Mouse (Mus musculus) CH12.LX (cell line): ENCODE data around the gene Shc2. TPM values are rescaled to one million over a fixed set of nuclear protein-coding genes. Genes with fewer than 3 reads are reported as not detected.
A peak's percentile ranks its signal among the peaks of the same experiment; 100 is the strongest.

Source experiments
- DNase-seq: peaks from one replicate; pipeline ENCODE4 v3.0.0-alpha.2; 2013; ENCODE audit errors: extremely low read depth
- H3K27ac ChIP-seq: 2 replicates; pipeline ENCODE4 v1.5.1; 2012; ENCODE audit warnings: low read depth, mild to moderate bottlenecking, control low read depth, moderate library complexity; ENCODE audit not compliant: insufficient read depth
- H3K27me3 ChIP-seq: replicated peaks from 2 replicates; pipeline ENCODE3; 2012; ENCODE audit warnings: inconsistent platforms
- H3K36me3 ChIP-seq, 2 experiments: replicated peaks in 1 of 2; 2 replicates each; pipeline versions ENCODE3 to v1.6.1; 2012; ENCODE audit warnings: inconsistent platforms in 1 of 2, low read length in 1 of 2, mild to moderate bottlenecking in 1 of 2, mixed read lengths in 1 of 2, moderate library complexity in 1 of 2; ENCODE audit not compliant: control insufficient read depth in 1 of 2, insufficient read depth in 1 of 2
- H3K4me1 ChIP-seq, 2 experiments: 2 replicates each; pipeline ENCODE4 v1.6.1; 2012; ENCODE audit warnings: inconsistent platforms in 1 of 2, moderate library complexity in 1 of 2; ENCODE audit not compliant: insufficient read depth in 2 of 2, control insufficient read depth in 1 of 2
- H3K4me2 ChIP-seq: 2 replicates; pipeline ENCODE4 v1.6.1; 2012; ENCODE audit warnings: low read depth, mild to moderate bottlenecking, control low read depth; ENCODE audit not compliant: poor library complexity, insufficient read depth, severe bottlenecking
- H3K4me3 ChIP-seq, 3 experiments: fragments of 150-350 bp in 1 of 3; sonication (generic) in 1 of 3; replicated peaks in 1 of 3; 2 replicates each; pipeline versions ENCODE3 to v1.5.1; 2011 to 2012; ENCODE audit warnings: low read depth in 2 of 3, low read length in 2 of 3, mild to moderate bottlenecking in 2 of 3, moderate library complexity in 2 of 3, control low read depth in 1 of 3, improper control_type of control experiment in 1 of 3, inconsistent platforms in 1 of 3, mixed read lengths in 1 of 3; ENCODE audit not compliant: poor library complexity in 1 of 3
- H3K79me2 ChIP-seq: replicated peaks from 2 replicates; pipeline ENCODE4 v1.6.1; 2012; ENCODE audit warnings: mild to moderate bottlenecking, moderate library complexity; ENCODE audit not compliant: control insufficient read depth, poor library complexity, insufficient read depth, severe bottlenecking; ENCODE audit errors: extremely low read depth
- H3K9ac ChIP-seq: 2 replicates; pipeline ENCODE4 v1.6.1; 2012; ENCODE audit warnings: low read depth, mild to moderate bottlenecking, control low read depth, moderate library complexity; ENCODE audit not compliant: insufficient read depth
- H3K9me3 ChIP-seq: replicated peaks from 2 replicates; pipeline ENCODE3; 2012; ENCODE audit warnings: low read length, inconsistent platforms, mixed read lengths
- BHLHE40 ChIP-seq: IDR thresholded peaks from 2 replicates; pipeline ENCODE4 v1.6.1; 2011; ENCODE audit warnings: mild to moderate bottlenecking, low read depth, low read length, improper control_type of control experiment
- CHD2 ChIP-seq: IDR thresholded peaks from 2 replicates; pipeline ENCODE4 v1.6.1; 2011; ENCODE audit warnings: low read length, improper control_type of control experiment
- CTCF ChIP-seq, 2 experiments: IDR thresholded peaks in 1 of 2; conservative IDR thresholded peaks in 1 of 2; 2 replicates each; pipeline ENCODE4 v1.5.1; 2011 to 2012; ENCODE audit warnings: low read depth in 2 of 2, low read length in 2 of 2, improper control_type of control experiment in 1 of 2, inconsistent platforms in 1 of 2, mild to moderate bottlenecking in 1 of 2, moderate library complexity in 1 of 2
- E2F4 ChIP-seq: IDR thresholded peaks from 2 replicates; pipeline ENCODE4 v1.6.1; 2011; ENCODE audit warnings: low read depth, low read length, improper control_type of control experiment; ENCODE audit not compliant: insufficient replicate concordance
- GABPA ChIP-seq: IDR thresholded peaks from 2 replicates; pipeline ENCODE4 v1.6.1; 2012; ENCODE audit warnings: low read depth, low read length, improper control_type of control experiment, inconsistent platforms; ENCODE audit not compliant: insufficient replicate concordance
- IRF4 ChIP-seq: IDR thresholded peaks from 2 replicates; pipeline ENCODE4 v1.6.1; 2014; ENCODE audit warnings: low read depth, mild to moderate bottlenecking, inconsistent platforms, low read length, improper control_type of control experiment
- MEF2A ChIP-seq: IDR thresholded peaks from 2 replicates; pipeline ENCODE4 v1.6.1; 2014; ENCODE audit warnings: low read depth, mild to moderate bottlenecking, inconsistent platforms, low read length, improper control_type of control experiment, borderline replicate concordance
- PAX5 ChIP-seq: IDR thresholded peaks from 2 replicates; pipeline ENCODE4 v1.6.1; 2012; ENCODE audit warnings: low read length, inconsistent platforms, mixed read lengths
- POLR2A ChIP-seq: IDR thresholded peaks from 2 replicates; pipeline ENCODE4 v1.6.1; 2011; ENCODE audit warnings: low read depth, mild to moderate bottlenecking, improper control_type of control experiment, low read length
- RAD21 ChIP-seq: IDR thresholded peaks from 2 replicates; pipeline ENCODE4 v1.6.1; 2011; ENCODE audit warnings: low read depth, mild to moderate bottlenecking, low read length, improper control_type of control experiment, moderate library complexity
- SIN3A ChIP-seq: IDR thresholded peaks from 2 replicates; pipeline ENCODE4 v1.6.1; 2012; ENCODE audit warnings: low read length, improper control_type of control experiment, inconsistent platforms
- SMC3 ChIP-seq: IDR thresholded peaks from 2 replicates; pipeline ENCODE4 v1.6.1; 2011; ENCODE audit warnings: low read depth, low read length, improper control_type of control experiment
- UBTF ChIP-seq: IDR thresholded peaks from 2 replicates; pipeline ENCODE4 v1.6.1; 2012; ENCODE audit warnings: low read depth, mild to moderate bottlenecking, inconsistent platforms, low read length, improper control_type of control experiment, moderate library complexity
- USF1 ChIP-seq: IDR thresholded peaks from 2 replicates; pipeline ENCODE4 v1.6.1; 2014; ENCODE audit warnings: low read depth, mild to moderate bottlenecking, inconsistent platforms, low read length, improper control_type of control experiment
- ZMIZ1 ChIP-seq: IDR thresholded peaks from 2 replicates; pipeline ENCODE4 v1.6.1; 2012; ENCODE audit warnings: low read depth, mild to moderate bottlenecking, inconsistent platforms, low read length, improper control_type of control experiment
- dilution Hi-C: fragments of 300-500 bp; cut with MboI; formaldehyde crosslinking; loops from 2 replicates; pipeline ENCODE4 v1.14.3; 2020; ENCODE audit warnings: low sequenced_read_pairs; ENCODE audit not compliant: extremely low pct_unique_long_range_greater_than_20kb, extremely low pct_ligation_motif_present
- in situ Hi-C: fragments of 300-500 bp; cut with MboI; formaldehyde crosslinking; loops from 3 replicates; pipeline ENCODE4 v1.14.3; 2019; ENCODE audit warnings: low sequenced_read_pairs, low pct_ligation_motif_present, low pct_unique_long_range_greater_than_20kb, mixed read lengths
- polyA plus RNA-seq: library from polyadenylated mRNA; unstranded; fragments of >175 nt; gene quantifications from 2 replicates; pipeline ENCODE4 v1.2.1, GENCODE M21; 2012; ENCODE audit warnings: low read depth; ENCODE audit not compliant: insufficient read length
- total RNA-seq, 2 experiments: library from RNA; depleted of rRNA; stranded (reverse); fragments of 300-350 nt in 1 of 2; fragments of >200 nt in 1 of 2; gene quantifications; 2 replicates each; pipeline ENCODE4 v1.2.3; 2012 to 2014

Gene Shc2
- total and polyA plus RNA-seq, 3 experiments = not detected

GRCm38 (mm10) chr10:79580811-79581210, 56.9 kb downstream of the Shc2 start:
- Histone ChIP-seq H3K9me3 (peaks cover 2% of the 10 kb centered on the region), H3K4me3 (no peak overlapping the region), H3K4me1 (peaks cover 4 to 15% of the 10 kb centered on the region in 2 experiments; a peak in 3 of 4 replicates), H3K36me3 (no peaks in the 10 kb centered on the region), H3K4me2 (no peak overlapping the region), H3K9ac (no peak overlapping the region), H3K27ac (no peak overlapping the region), H3K79me2 (no peaks in the 10 kb centered on the region), H3K27me3 (peaks cover 39% of the 10 kb centered on the region)
- TF ChIP-seq RAD21 (peak; percentile 58), UBTF (no peak), POLR2A (no peak), SMC3 (peak; percentile 35), CTCF (conservative IDR thresholded peaks at IDR 0.05 in 1 of 2, IDR thresholded peaks at IDR 0.05 in 1 of 2; ENCODE audit: low read depth in 2 of 2, low read length in 2 of 2) (peak; percentile 54 to 69)
- dilution Hi-C loops (no loop called here), in situ Hi-C loops (no loop called here)
- peak; percentile 58 for DNase-seq

GRCm38 (mm10) chr10:79580356-79580755, 57.4 kb downstream of the Shc2 start:
- no peak overlapping the region for H3K4me3 ChIP-seq
- no peaks in the 10 kb centered on the region for H3K79me2 ChIP-seq
- H3K9ac ChIP-seq = no peak overlapping the region
- dilution Hi-C loops = no loop called here
- peaks cover 2% of the 10 kb centered on the region for H3K9me3 ChIP-seq
- H3K27me3 ChIP-seq = peaks cover 44% of the 10 kb centered on the region
- H3K4me2 ChIP-seq = no peak overlapping the region
- H3K4me1 ChIP-seq = peaks cover 4 to 15% of the 10 kb centered on the region in 2 experiments; a peak in 3 of 4 replicates
- H3K27ac ChIP-seq = no peak overlapping the region
- DNase-seq = no peak
- TF ChIP-seq SMC3 = no peak
- no peak for TF ChIP-seq RAD21
- no peak for TF ChIP-seq BHLHE40
- TF ChIP-seq UBTF = no peak
- no peak for TF ChIP-seq CHD2
- no peaks in the 10 kb centered on the region for H3K36me3 ChIP-seq
- in situ Hi-C loops = no loop called here

GRCm38 (mm10) chr10:79579781-79580180, 57.9 kb downstream of the Shc2 start:
- no peaks in the 10 kb centered on the region for H3K36me3 ChIP-seq
- H3K27ac ChIP-seq = no peak overlapping the region
- H3K79me2 ChIP-seq = no peaks in the 10 kb centered on the region
- peaks cover 4 to 10% of the 10 kb centered on the region in 2 experiments; a peak in 3 of 4 replicates for H3K4me1 ChIP-seq
- in situ Hi-C loops = no loop called here
- TF ChIP-seq USF1 = no peak
- TF ChIP-seq MEF2A = no peak
- no peak for TF ChIP-seq E2F4
- no peak for TF ChIP-seq IRF4
- no peak for TF ChIP-seq ZMIZ1
- TF ChIP-seq PAX5 = no peak
- no peak for TF ChIP-seq GABPA
- no peak for TF ChIP-seq SIN3A
- TF ChIP-seq, all 38 proteins: peak for 0
- Histone ChIP-seq H3K9me3 (peaks cover 2% of the 10 kb centered on the region), H3K4me3 (no peak overlapping the region), H3K27me3 (peaks cover 45% of the 10 kb centered on the region), H3K9ac (no peak overlapping the region), H3K4me2 (no peak overlapping the region)
- no peak for DNase-seq
- dilution Hi-C loops = no loop called here
